Mouse (Mus musculus) limb, embryonic 13.5 days (tissue): ENCODE results near the gene Synj2. TPM values are rescaled to one million over a fixed set of nuclear protein-coding genes. Genes with fewer than 3 reads are reported as not detected.
"Not testable (repeated sequence)": the region's sequence is repeated elsewhere in the genome, so short reads cannot be mapped to it uniquely, and the experiment has no call there.

Experiments used
- ATAC-seq: fragments of 200-750 bp; cut with Nextera tagmentation; 2 replicates; pipeline ENCODE4 v1.8.0; 2017; ENCODE audit warnings: low read depth, moderate number of reproducible peaks, moderate TSS enrichment; ENCODE audit not compliant: low FRiP score
- H3K27ac ChIP-seq: fragments of 300-500 bp; sonication (generic); 2 replicates; pipeline ENCODE4 v1.5.1; 2015; ENCODE audit warnings: inconsistent platforms, mild to moderate bottlenecking, moderate library complexity
- H3K27me3 ChIP-seq: fragments of 300-500 bp; sonication (generic); 2 replicates; pipeline ENCODE4 v1.6.1; 2015; ENCODE audit warnings: mild to moderate bottlenecking, inconsistent platforms
- H3K36me3 ChIP-seq: fragments of 300-500 bp; sonication (generic); 2 replicates; pipeline ENCODE4 v1.6.1; 2015; ENCODE audit warnings: inconsistent platforms, mild to moderate bottlenecking, moderate library complexity
- H3K4me1 ChIP-seq: fragments of 300-500 bp; sonication (generic); 2 replicates; pipeline ENCODE4 v1.6.1; 2015; ENCODE audit warnings: inconsistent platforms
- H3K4me2 ChIP-seq: fragments of 300-500 bp; sonication (generic); replicated peaks from 2 replicates; pipeline ENCODE4 v1.6.1; 2015; ENCODE audit warnings: inconsistent platforms, mild to moderate bottlenecking, moderate library complexity
- H3K4me3 ChIP-seq: fragments of 300-500 bp; sonication (generic); 2 replicates; pipeline ENCODE4 v1.5.1; 2015; ENCODE audit warnings: moderate library complexity, mild to moderate bottlenecking, inconsistent platforms
- H3K9ac ChIP-seq: fragments of 300-500 bp; sonication (generic); 2 replicates; pipeline ENCODE4 v1.6.1; 2015; ENCODE audit warnings: mild to moderate bottlenecking, inconsistent platforms
- H3K9me3 ChIP-seq: fragments of 300-500 bp; sonication (generic); 2 replicates; pipeline ENCODE4 v1.6.1; 2016; ENCODE audit warnings: inconsistent platforms
- WGBS: fragments of 180-500 bp; shearing (Covaris S2); methylation state at CpG from one replicate; pipeline ENCODE4 v1.1.7; 2015; 5-methylcytosine and 5-hydroxymethylcytosine counted together
- polyA plus RNA-seq: library from polyadenylated mRNA; unstranded; fragments of >200 nt; fragmentation: Nextera tagmentation; extraction: Ambion mirVana; gene quantifications from 2 replicates; pipeline ENCODE4 v1.2.1, GENCODE M21; 2015

Synj2 gene
- polyA plus RNA-seq, 1 experiment from 2014 or later: 1.8 TPM

- no peak overlapping the region for H3K4me3 ChIP-seq
- H3K9ac ChIP-seq: no peak overlapping the region
- no peak for ATAC-seq
- H3K4me2 ChIP-seq: no peak overlapping the region
- H3K9me3 ChIP-seq: no peaks in the 10 kb centered on the region
- H3K27ac ChIP-seq: no peak overlapping the region
- no peaks in the 10 kb centered on the region for H3K36me3 ChIP-seq
- no peaks in the 10 kb centered on the region for H3K27me3 ChIP-seq
- H3K4me1 ChIP-seq: peaks cover 24% of the 10 kb centered on the region
- WGBS: 81% methylated on average over 5 of the region's 5 CpGs
These were observed 66.2 kb downstream of the Synj2 start for GRCm38 (mm10) chr17:6007101-6007780.

- Histone ChIP-seq H3K9ac (no peak overlapping the region), H3K4me3 (no peak overlapping the region), H3K4me1 (peaks cover 24% of the 10 kb centered on the region), H3K9me3 (no peaks in the 10 kb centered on the region), H3K27me3 (no peaks in the 10 kb centered on the region), H3K27ac (no peak overlapping the region), H3K4me2 (no peak overlapping the region), H3K36me3 (no peaks in the 10 kb centered on the region)
- no peak for ATAC-seq
- WGBS: 82% methylated on average over 9 of the region's 9 CpGs
These were observed 66.8 kb downstream of the Synj2 start for GRCm38 (mm10) chr17:6007902-6008301.

- Histone ChIP-seq H3K36me3 (no peaks in the 10 kb centered on the region), H3K27ac (no peak overlapping the region), H3K9me3 (no peaks in the 10 kb centered on the region), H3K4me1 (peaks cover 24% of the 10 kb centered on the region), H3K27me3 (no peaks in the 10 kb centered on the region), H3K4me3 (no peak overlapping the region), H3K4me2 (no peak overlapping the region), H3K9ac (no peak overlapping the region)
- no peak for ATAC-seq
- 85% methylated on average over 11 of the region's 11 CpGs for WGBS
These were observed 67.5 kb downstream of the Synj2 start for GRCm38 (mm10) chr17:6008590-6008989.

GRCm38 (mm10) chr17:6009606-6010005 is 68.5 kb downstream of the Synj2 start:
- ATAC-seq: no peak
- no peak overlapping the region for H3K4me2 ChIP-seq
- H3K9me3 ChIP-seq: no peaks in the 10 kb centered on the region
- 87% methylated on average over 4 of the region's 4 CpGs for WGBS
- H3K27ac ChIP-seq: no peak overlapping the region
- no peak overlapping the region for H3K4me3 ChIP-seq
- no peak overlapping the region for H3K9ac ChIP-seq
- H3K36me3 ChIP-seq: no peaks in the 10 kb centered on the region
- no peaks in the 10 kb centered on the region for H3K27me3 ChIP-seq
- H3K4me1 ChIP-seq: peaks cover 24% of the 10 kb centered on the region

- 78% methylated on average over 4 of the region's 4 CpGs for WGBS
- Histone ChIP-seq H3K9ac (no peak overlapping the region), H3K36me3 (no peaks in the 10 kb centered on the region), H3K4me1 (0 out of 2 replicates have a peak, but pooled peaks cover 3% of the 10 kb centered on the region), H3K4me2 (no peak overlapping the region), H3K4me3 (no peak overlapping the region), H3K27ac (no peak overlapping the region), H3K27me3 (no peaks in the 10 kb centered on the region), H3K9me3 (no peaks in the 10 kb centered on the region)
- no peak for ATAC-seq
These were observed 72.0 kb downstream of the Synj2 start for GRCm38 (mm10) chr17:6013079-6013478.

- H3K4me3 ChIP-seq: no peak overlapping the region
- H3K27ac ChIP-seq: no peak overlapping the region
- 76% methylated on average over 4 of the region's 4 CpGs for WGBS
- 0 out of 2 replicates have a peak, but pooled peaks cover 3% of the 10 kb centered on the region for H3K4me1 ChIP-seq
- no peak for ATAC-seq
- no peak overlapping the region for H3K4me2 ChIP-seq
- no peaks in the 10 kb centered on the region for H3K9me3 ChIP-seq
- H3K36me3 ChIP-seq: no peaks in the 10 kb centered on the region
- H3K9ac ChIP-seq: no peak overlapping the region
- no peaks in the 10 kb centered on the region for H3K27me3 ChIP-seq
These were observed 73.9 kb downstream of the Synj2 start for GRCm38 (mm10) chr17:6014985-6015384.

- Histone ChIP-seq H3K9me3 (no peaks in the 10 kb centered on the region), H3K4me3 (no peak overlapping the region), H3K36me3 (no peaks in the 10 kb centered on the region), H3K27me3 (no peaks in the 10 kb centered on the region), H3K27ac (no peak overlapping the region), H3K4me2 (no peak overlapping the region), H3K4me1 (peaks cover 3% of the 10 kb centered on the region; the same call in 1 of the 2 replicates), H3K9ac (no peak overlapping the region)
- 83% methylated on average over 7 of the region's 7 CpGs for WGBS
- 0 out of 2 replicates have a peak, but pooled peaks have one; percentile 44 for ATAC-seq
These were observed 75.2 kb downstream of the Synj2 start for GRCm38 (mm10) chr17:6016213-6016780.

GRCm38 (mm10) chr17:6017268-6017667 is 76.2 kb downstream of the Synj2 start:
- no peak overlapping the region for H3K4me3 ChIP-seq
- no peak overlapping the region for H3K27ac ChIP-seq
- H3K36me3 ChIP-seq: no peaks in the 10 kb centered on the region
- no peak overlapping the region for H3K9ac ChIP-seq
- no peak for ATAC-seq
- H3K4me2 ChIP-seq: no peak overlapping the region
- H3K4me1 ChIP-seq: peaks cover 3% of the 10 kb centered on the region; the same call in 1 of the 2 replicates
- no peaks in the 10 kb centered on the region for H3K9me3 ChIP-seq
- 60% methylated on average over 12 of the region's 12 CpGs for WGBS
- no peaks in the 10 kb centered on the region for H3K27me3 ChIP-seq

- Histone ChIP-seq H3K9ac (no peak overlapping the region), H3K4me2 (no peak overlapping the region), H3K9me3 (no peaks in the 10 kb centered on the region), H3K36me3 (no peaks in the 10 kb centered on the region), H3K27ac (no peak overlapping the region), H3K4me1 (peaks cover 3% of the 10 kb centered on the region; the same call in 1 of the 2 replicates), H3K4me3 (no peak overlapping the region), H3K27me3 (no peaks in the 10 kb centered on the region)
- ATAC-seq: no peak
- WGBS: 75% methylated on average over 4 of the region's 4 CpGs
These were observed 77.3 kb downstream of the Synj2 start for GRCm38 (mm10) chr17:6018348-6018747.

GRCm38 (mm10) chr17:6019776-6020175 is 78.7 kb downstream of the Synj2 start:
- no peak overlapping the region for H3K4me3 ChIP-seq
- H3K9me3 ChIP-seq: no peaks in the 10 kb centered on the region
- no peaks in the 10 kb centered on the region for H3K36me3 ChIP-seq
- no peaks in the 10 kb centered on the region for H3K27me3 ChIP-seq
- no peak overlapping the region for H3K27ac ChIP-seq
- 52% methylated on average over 2 of the region's 2 CpGs for WGBS
- H3K9ac ChIP-seq: no peak overlapping the region
- no peak for ATAC-seq
- H3K4me2 ChIP-seq: no peak overlapping the region
- peaks cover 3% of the 10 kb centered on the region; the same call in 1 of the 2 replicates for H3K4me1 ChIP-seq

- Histone ChIP-seq H3K27ac (peak overlapping the region; percentile 52; the same call in 1 of the 2 replicates), H3K9me3 (no peaks in the 10 kb centered on the region)
These were observed 79.6 kb downstream of the Synj2 start for GRCm38 (mm10) chr17:6020636-6021035.

GRCm38 (mm10) chr17:6021374-6021789 is 80.3 kb downstream of the Synj2 start:
- peak; percentile 69; the same call in 1 of the 2 replicates for ATAC-seq
- 45% methylated on average over 5 of the region's 5 CpGs for WGBS
- Histone ChIP-seq H3K27ac (peak overlapping the region; percentile 52; the same call in 1 of the 2 replicates), H3K4me2 (peak overlapping the region; percentile 46), H3K4me3 (peak overlapping the region; percentile 22)
- not testable (repeated sequence) for H3K36me3 ChIP-seq, H3K9me3 ChIP-seq, H3K4me1 ChIP-seq, H3K27me3 ChIP-seq, H3K9ac ChIP-seq

More at GRCm38 (mm10) chr17:6020636-6021035, 79.6 kb downstream of the Synj2 start:
- WGBS: 52% methylated on average over 7 of the region's 7 CpGs
- Histone ChIP-seq H3K4me1 (peaks cover 3% of the 10 kb centered on the region; the same call in 1 of the 2 replicates), H3K9ac (no peak overlapping the region), H3K27me3 (no peaks in the 10 kb centered on the region), H3K4me3 (no peak overlapping the region), H3K4me2 (peak overlapping the region; percentile 46; the same call in 1 of the 2 replicates), H3K36me3 (no peaks in the 10 kb centered on the region)
- no peak for ATAC-seq
